Mouse (Mus musculus) E14TG2a.4 (cell line): Measurements from ENCODE around the gene Tsfm.

Experiments
- CTCF ChIP-seq: conservative IDR thresholded peaks from 2 replicates; pipeline ENCODE4 v1.5.1; 2014; ENCODE audit warnings: low read length
- NANOG ChIP-seq: IDR thresholded peaks from 2 replicates; pipeline ENCODE4 v1.6.1; 2014; ENCODE audit warnings: borderline replicate concordance, low read length, mixed read lengths
- POU5F1 ChIP-seq: IDR thresholded peaks from 2 replicates; pipeline ENCODE4 v1.6.1; 2014; ENCODE audit warnings: low read length, borderline replicate concordance

DNA sequence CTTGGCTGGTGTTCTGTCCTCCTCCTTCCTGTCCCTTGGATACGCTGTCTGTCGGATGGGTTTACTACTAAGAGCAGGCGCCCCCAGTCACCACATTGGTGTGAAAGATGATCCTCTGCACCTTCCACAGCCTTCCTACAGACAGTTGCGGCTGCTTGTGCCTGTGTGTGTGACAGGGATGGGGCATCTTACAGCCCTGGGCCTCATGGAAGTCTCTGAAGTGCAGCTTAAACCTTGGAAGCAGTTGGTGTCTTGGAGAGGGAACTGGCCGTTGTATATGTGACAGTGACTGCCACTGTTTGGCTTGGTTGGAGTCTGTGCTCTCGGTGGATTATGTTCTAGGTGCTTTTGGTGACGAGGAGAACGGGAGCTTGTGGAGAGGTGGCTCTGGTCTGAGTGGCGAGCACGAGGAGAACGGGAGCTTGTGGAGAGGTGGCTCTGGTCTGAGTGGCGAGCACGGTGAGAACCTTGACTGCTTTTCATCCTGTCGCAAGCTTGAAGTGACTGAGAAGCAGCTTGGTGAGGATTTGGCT lies 47.4 kb downstream of the Tsfm start:
- TF ChIP-seq CTCF (no peak), POU5F1 (no peak), NANOG (no peak)
